Mouse (Mus musculus) adrenal gland, adult (tissue): ENCODE results near the gene Soat1.

Experiments used
- DNase-seq, 2 experiments: peaks; one replicate each; pipeline ENCODE4 v3.0.0; 2022 to 2023; ENCODE audit warnings: low spot score in 1 of 2; ENCODE audit not compliant: inconsistent age in 2 of 2

Gene Soat1

GRCm38 (mm10) chr1:156467655-156468255 lies 6.4 kb downstream of the Soat1 start:
- DNase-seq = peak in 1 of 2 experiments; percentile 78

GRCm38 (mm10) chr1:156464963-156465362 lies 9.2 kb downstream of the Soat1 start:
- DNase-seq = peak in 1 of 2 experiments; percentile 72

- peak; percentile 65 to 91 for DNase-seq
Observed at GRCm38 (mm10) chr1:156463981-156464853, 9.9 kb downstream of the Soat1 start.

GRCm38 (mm10) chr1:156462273-156462991 lies 11.7 kb downstream of the Soat1 start:
- peak in 1 of 2 experiments; percentile 72 for DNase-seq

- DNase-seq = peak in 1 of 2 experiments; percentile 63
Observed at GRCm38 (mm10) chr1:156461036-156461435, 13.1 kb downstream of the Soat1 start.

GRCm38 (mm10) chr1:156460216-156460615 lies 13.9 kb downstream of the Soat1 start:
- peak in 1 of 2 experiments; percentile 61 for DNase-seq

- DNase-seq = peak in 1 of 2 experiments; percentile 71
Observed at GRCm38 (mm10) chr1:156459690-156460089, 14.4 kb downstream of the Soat1 start.

- peak in 1 of 2 experiments; percentile 85 for DNase-seq
Observed at GRCm38 (mm10) chr1:156458391-156459060, 15.6 kb downstream of the Soat1 start.

- peak in 1 of 2 experiments; percentile 56 for DNase-seq
Observed at GRCm38 (mm10) chr1:156455005-156455758, 18.9 kb downstream of the Soat1 start.

- peak in 1 of 2 experiments; percentile 51 for DNase-seq
Observed at GRCm38 (mm10) chr1:156454384-156454783, 19.7 kb downstream of the Soat1 start.

- peak in 1 of 2 experiments; percentile 54 for DNase-seq
Observed at GRCm38 (mm10) chr1:156453876-156454275, 20.3 kb downstream of the Soat1 start.

- DNase-seq = peak; percentile 54 to 83
Observed at GRCm38 (mm10) chr1:156450478-156450877, 23.7 kb downstream of the Soat1 start.

- peak in 1 of 2 experiments; percentile 54 for DNase-seq
Observed at GRCm38 (mm10) chr1:156449691-156450090, 24.4 kb downstream of the Soat1 start.

GRCm38 (mm10) chr1:156449089-156449488 lies 25.0 kb downstream of the Soat1 start:
- peak; percentile 66 to 67 for DNase-seq

GRCm38 (mm10) chr1:156445049-156445448 lies 29.1 kb downstream of the Soat1 start:
- DNase-seq = no peak

- peak; percentile 61 to 84 for DNase-seq
Observed at GRCm38 (mm10) chr1:156442776-156443175, 31.4 kb downstream of the Soat1 start.

GRCm38 (mm10) chr1:156442266-156442665 lies 31.9 kb downstream of the Soat1 start:
- DNase-seq = peak in 1 of 2 experiments; percentile 68

- DNase-seq = no peak
Observed at GRCm38 (mm10) chr1:156437726-156438125, 36.4 kb downstream of the Soat1 start.

GRCm38 (mm10) chr1:156437016-156437708 lies 37.0 kb downstream of the Soat1 start:
- DNase-seq = no peak
